Mouse (Mus musculus): Measurements from ENCODE around the gene Slit3.

Slit3 gene

GRCm38 (mm10) chr11:35125108-35125490, 4.1 kb downstream of the Slit3 start:
- DNase-seq = peak; percentile 35 to 47

- no peak for DNase-seq
These were observed 10.7 kb downstream of the Slit3 start for GRCm38 (mm10) chr11:35131740-35132139.

GRCm38 (mm10) chr11:35136625-35137024, 15.6 kb downstream of the Slit3 start:
- no peak for DNase-seq

- no peak for DNase-seq
These were observed 19.1 kb downstream of the Slit3 start for GRCm38 (mm10) chr11:35140092-35140491.

GRCm38 (mm10) chr11:35142202-35142601, 21.2 kb downstream of the Slit3 start:
- no peak for DNase-seq

- peak; percentile 64 to 74 for DNase-seq
These were observed 21.8 kb downstream of the Slit3 start for GRCm38 (mm10) chr11:35142698-35143360.

DNA sequence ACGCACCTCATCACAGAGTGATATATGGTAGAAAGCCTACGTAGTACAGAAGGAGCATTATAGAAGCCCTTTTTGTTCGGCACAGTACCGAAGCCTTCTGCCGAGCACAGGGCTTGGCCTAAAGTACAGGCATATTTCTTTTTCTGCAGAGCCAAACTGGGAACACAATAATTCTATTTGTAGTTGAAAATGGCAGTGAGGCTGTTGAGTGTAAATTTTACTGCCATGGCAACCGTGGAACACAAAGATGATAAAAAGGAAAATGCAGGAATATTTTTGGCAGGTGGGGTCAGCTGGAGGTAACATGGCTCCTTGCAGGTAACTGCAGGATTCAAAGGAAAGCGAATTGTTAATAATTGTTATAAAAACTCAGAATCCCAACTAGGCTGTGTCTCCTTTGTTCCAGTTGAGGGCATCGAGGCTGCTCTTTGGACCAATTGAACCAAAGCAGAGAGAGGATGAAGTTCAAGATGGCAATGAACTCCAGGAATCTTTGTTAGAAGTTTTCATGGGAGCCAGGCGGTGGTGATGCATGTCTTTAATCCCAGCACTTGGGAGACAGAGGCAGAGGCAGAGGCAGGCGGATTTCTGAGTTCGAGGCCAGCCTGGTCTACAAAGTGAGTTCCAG, 26.9 kb downstream of the Slit3 start:
- peak in 1 of 2 experiments; percentile 23 for DNase-seq

GRCm38 (mm10) chr11:35151539-35151951, 30.5 kb downstream of the Slit3 start:
- peak; percentile 40 to 70 for DNase-seq

- peak in 1 of 2 experiments; percentile 29 for DNase-seq
These were observed 31.9 kb downstream of the Slit3 start for GRCm38 (mm10) chr11:35152875-35153274.

DNA sequence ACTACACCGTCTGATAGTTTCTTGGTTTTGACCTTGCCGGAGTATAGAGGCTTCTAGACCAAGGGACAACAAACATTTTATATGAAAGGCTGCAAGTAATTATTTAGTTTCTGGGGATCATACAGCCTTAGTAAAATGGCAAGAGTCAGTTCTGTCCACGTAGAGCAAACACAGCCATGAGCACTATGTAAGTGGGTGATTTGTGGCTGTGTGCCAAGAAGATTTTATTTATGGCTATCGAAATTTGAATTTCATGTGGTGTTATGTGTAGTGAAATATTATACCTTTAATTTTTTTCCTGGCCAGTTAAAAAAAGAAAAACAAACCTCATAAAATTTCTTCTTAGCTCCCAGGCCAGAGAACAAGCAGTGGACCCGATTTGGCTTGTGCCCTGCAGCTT, 33.4 kb downstream of the Slit3 start:
- no peak for DNase-seq

DNA sequence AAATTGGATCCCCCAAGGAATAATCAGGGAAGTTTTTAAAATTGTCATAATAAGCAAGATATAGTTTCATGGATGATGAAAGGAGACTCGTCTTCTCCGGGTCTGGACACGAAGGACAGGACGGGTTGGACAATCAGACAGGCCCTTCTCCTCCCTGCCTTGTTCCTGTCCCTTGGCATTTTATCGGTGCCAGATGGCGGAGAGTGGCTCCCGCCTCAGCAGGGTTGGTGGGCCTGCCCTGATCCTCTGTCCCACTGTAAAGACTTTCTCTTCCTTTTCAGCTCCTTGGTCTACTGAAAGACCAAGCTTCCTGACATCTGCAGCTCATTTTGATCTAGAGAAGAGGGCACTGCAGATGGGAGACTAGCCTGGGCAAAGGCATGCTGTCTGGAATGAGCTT, 34.3 kb downstream of the Slit3 start:
- no peak for DNase-seq

GRCm38 (mm10) chr11:35156676-35157075, 35.7 kb downstream of the Slit3 start:
- no peak for DNase-seq

- DNase-seq = no peak
These were observed 39.7 kb downstream of the Slit3 start for GRCm38 (mm10) chr11:35160682-35161211.

DNA sequence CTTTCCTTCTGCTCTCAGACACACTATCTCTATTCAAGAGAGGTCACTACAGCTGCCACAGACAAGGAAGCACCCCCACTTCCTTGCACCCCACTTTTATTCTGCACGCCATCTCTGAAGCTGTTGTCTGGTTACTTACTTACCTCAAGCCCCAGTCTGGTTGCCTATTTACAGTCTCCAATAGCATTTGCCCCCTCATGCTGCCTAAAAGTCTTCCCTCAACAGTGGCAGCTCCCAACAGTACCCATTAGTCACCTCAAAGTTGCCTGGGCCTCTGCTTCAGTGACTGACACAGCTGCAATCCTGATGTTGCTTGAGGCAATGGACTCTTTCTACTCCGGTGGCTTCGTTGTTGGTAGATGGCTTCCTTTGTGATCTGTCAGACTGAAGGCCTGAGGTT, 42.4 kb downstream of the Slit3 start:
- no peak for DNase-seq

GRCm38 (mm10) chr11:35167176-35167575, 46.2 kb downstream of the Slit3 start:
- no peak for DNase-seq

GRCm38 (mm10) chr11:35171505-35171904, 50.5 kb downstream of the Slit3 start:
- no peak for DNase-seq

- DNase-seq = no peak
These were observed 56.5 kb downstream of the Slit3 start for GRCm38 (mm10) chr11:35177564-35177963.

DNA sequence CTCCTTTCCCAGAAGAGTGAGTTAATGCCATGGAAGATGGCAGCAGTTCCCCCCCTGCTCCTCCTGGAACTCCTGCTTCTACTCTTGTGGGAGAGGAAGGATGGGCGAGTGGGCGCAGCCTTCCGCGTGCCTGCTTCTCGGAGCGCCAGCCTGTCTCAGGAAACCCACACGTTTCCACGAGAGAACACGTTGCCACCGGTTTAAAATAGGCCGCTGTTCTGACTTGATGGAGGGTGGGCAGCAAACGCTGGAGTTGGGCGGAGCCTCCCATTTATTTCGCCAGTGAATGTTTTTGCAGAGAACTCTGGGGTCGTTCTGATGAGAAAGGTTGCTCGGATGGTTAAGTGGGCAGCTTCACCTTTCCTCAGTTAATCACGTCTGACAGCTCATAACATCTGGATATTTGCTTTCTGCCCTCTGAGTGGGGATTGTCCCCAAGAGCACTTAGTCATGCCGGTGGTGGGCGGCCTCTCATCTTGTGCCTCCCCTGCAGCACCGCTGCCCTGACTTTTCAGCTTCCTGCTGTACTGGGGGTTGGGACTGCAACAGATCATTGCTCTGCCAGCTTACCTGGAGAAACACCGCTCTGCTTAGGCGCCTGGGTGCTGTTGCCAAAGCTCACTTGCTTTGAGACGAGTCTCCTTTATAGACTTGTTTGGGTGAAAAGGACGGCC, 57.3 kb downstream of the Slit3 start:
- DNase-seq = peak; percentile 24 to 36

- no peak for DNase-seq
These were observed 58.3 kb downstream of the Slit3 start for GRCm38 (mm10) chr11:35179305-35179704.

- no peak for DNase-seq
These were observed 61.9 kb downstream of the Slit3 start for GRCm38 (mm10) chr11:35182887-35183286.

GRCm38 (mm10) chr11:35194826-35195225, 73.8 kb downstream of the Slit3 start:
- no peak for DNase-seq

- no peak for DNase-seq
These were observed 75.8 kb downstream of the Slit3 start for GRCm38 (mm10) chr11:35196777-35197176.

GRCm38 (mm10) chr11:35198537-35199088, 77.6 kb downstream of the Slit3 start:
- no peak for DNase-seq
